Mouse (Mus musculus): ENCODE measurements at regions not wholly inside any gene's neighbourhood (a gene's known extent, or its start where the extent isn't known, plus 50 kb on each side); places are given as distances from the start of the nearest gene placed in this dataset.

DNA sequence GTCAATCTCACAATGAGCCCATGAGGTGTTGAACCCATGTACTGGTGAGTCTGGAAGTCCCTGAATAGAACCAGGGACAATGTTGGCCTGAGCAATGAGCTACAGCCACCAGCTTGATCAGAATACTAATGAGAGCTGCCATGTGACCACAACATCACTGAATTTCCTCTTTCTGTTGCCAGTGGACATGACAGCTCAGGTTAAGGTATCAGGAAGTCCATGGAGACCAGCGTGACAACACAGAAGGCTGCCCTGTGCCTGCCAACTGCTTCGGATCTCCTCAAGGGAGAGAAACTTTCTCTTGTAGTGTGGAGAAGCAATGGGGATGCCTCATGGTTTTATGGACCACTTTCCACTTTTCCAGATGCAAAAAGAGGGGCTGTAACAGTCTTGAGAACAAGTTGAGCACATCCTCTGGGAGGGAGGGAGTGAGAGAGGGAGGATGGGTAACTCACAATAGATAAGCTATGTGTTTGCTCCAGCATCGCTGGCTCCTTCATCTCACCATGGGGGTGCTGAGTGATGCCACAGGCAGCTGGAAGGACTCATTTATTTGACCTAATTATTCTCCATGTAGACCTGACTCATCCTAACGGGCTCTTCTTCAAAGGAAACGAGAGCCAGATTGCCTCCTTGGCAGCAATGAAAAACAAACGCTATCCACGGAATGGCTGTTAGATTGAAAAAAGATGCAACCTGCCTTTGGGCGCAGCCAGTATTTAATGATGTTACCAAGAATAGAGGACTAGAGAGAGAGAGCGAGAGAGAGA is 118.3 kb downstream of the Slc30a10 start:
- ATAC-seq (ENCODE audit: insufficient read depth), result no peak
- no peak for DNase-seq

DNA sequence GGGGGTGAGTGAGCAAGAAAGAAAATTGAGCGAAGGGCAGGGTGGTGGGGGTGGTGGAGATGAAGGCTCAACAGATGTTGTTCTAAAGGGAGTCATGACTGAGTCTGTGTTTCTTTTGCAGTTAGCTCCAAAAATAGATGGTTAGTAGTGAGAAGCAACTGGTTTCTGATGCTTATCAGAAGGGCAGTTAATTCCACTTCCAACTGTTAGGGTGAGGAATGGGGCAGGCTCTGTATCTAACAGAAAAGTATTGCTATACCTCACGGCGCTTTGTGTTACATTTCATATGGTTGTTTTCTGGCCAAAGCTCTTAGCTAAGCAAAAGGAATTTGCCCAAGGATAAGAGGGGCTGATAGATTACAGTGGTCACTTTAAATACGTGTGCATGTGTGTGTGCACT is 120.3 kb downstream of the Slc30a10 start:
- peak; percentile 48 for DNase-seq
- WGBS, result 40% methylated on average over 4 of the region's 4 CpGs
- H3K9me3 ChIP-seq (ENCODE audit: low read depth, low read length), result no peaks in the 10 kb centered on the region
- H3K4me3 ChIP-seq (ENCODE audit: low read depth, low read length), result no peak overlapping the region
- ATAC-seq (ENCODE audit: insufficient read depth), result no peak
- no peaks in the 10 kb centered on the region for H3K27me3 ChIP-seq (ENCODE audit: insufficient read depth, low read length)
- no peak for TF ChIP-seq CTCF (IDR thresholded peaks at IDR 0.05; ENCODE audit: low read depth)
- H3K36me3 ChIP-seq (ENCODE audit: insufficient read depth), result no peaks in the 10 kb centered on the region
- no peak overlapping the region for H3K9ac ChIP-seq
- no peak overlapping the region for H3K4me2 ChIP-seq
- H3K4me1 ChIP-seq (ENCODE audit: insufficient read depth), result no peaks in the 10 kb centered on the region; the same call in 1 of the 2 replicates
- no peak overlapping the region for H3K27ac ChIP-seq (ENCODE audit: low read depth)

More for the DNA sequence above, 118.3 kb downstream of the Slc30a10 start:
- Histone ChIP-seq H3K9me3 (ENCODE audit: low read depth, low read length) (no peaks in the 10 kb centered on the region), H3K9ac (no peak overlapping the region), H3K27me3 (ENCODE audit: insufficient read depth, low read length) (no peaks in the 10 kb centered on the region), H3K4me1 (ENCODE audit: insufficient read depth) (no peaks in the 10 kb centered on the region; the same call in 1 of the 2 replicates), H3K36me3 (ENCODE audit: insufficient read depth) (no peaks in the 10 kb centered on the region), H3K27ac (ENCODE audit: low read depth) (no peak overlapping the region), H3K4me2 (no peak overlapping the region), H3K4me3 (ENCODE audit: low read depth, low read length) (no peak overlapping the region)
- WGBS, result 51% methylated on average over 9 of the region's 9 CpGs
- no peak for TF ChIP-seq CTCF (IDR thresholded peaks at IDR 0.05; ENCODE audit: low read depth)

DNA sequence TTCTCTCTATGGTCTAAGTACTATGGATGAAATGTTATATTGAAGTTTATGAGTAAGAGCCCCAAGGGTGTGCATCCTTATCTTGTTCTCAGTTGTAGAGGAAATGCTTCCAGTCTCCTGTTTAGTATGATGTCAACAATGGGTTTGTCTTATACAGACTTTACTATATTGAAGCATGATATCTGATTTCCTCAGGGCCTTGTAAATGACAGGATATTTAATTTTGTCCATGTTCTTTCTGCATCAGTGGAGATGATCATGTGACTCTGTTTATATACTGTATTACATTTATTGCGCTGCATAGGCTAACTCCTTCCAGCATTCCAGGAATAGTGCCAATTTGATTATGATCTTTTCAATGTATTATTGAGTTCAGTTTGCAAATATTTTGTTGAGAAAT is 125.2 kb downstream of the Slc30a10 start:
- TF ChIP-seq CTCF (IDR thresholded peaks at IDR 0.05; ENCODE audit: low read depth), result no peak
- Histone ChIP-seq H3K36me3 (ENCODE audit: insufficient read depth) (no peaks in the 10 kb centered on the region), H3K4me3 (ENCODE audit: low read depth, low read length) (no peak overlapping the region), H3K4me2 (no peak overlapping the region), H3K27me3 (ENCODE audit: insufficient read depth, low read length) (no peaks in the 10 kb centered on the region), H3K9ac (no peak overlapping the region), H3K9me3 (ENCODE audit: low read depth, low read length) (no peaks in the 10 kb centered on the region), H3K27ac (ENCODE audit: low read depth) (no peak overlapping the region), H3K4me1 (ENCODE audit: insufficient read depth) (no peaks in the 10 kb centered on the region; the same call in 1 of the 2 replicates)
- WGBS, result 71% methylated on average over 1 of the region's 1 CpGs
- DNase-seq, result peak; percentile 15
- no peak for ATAC-seq (ENCODE audit: insufficient read depth)

DNA sequence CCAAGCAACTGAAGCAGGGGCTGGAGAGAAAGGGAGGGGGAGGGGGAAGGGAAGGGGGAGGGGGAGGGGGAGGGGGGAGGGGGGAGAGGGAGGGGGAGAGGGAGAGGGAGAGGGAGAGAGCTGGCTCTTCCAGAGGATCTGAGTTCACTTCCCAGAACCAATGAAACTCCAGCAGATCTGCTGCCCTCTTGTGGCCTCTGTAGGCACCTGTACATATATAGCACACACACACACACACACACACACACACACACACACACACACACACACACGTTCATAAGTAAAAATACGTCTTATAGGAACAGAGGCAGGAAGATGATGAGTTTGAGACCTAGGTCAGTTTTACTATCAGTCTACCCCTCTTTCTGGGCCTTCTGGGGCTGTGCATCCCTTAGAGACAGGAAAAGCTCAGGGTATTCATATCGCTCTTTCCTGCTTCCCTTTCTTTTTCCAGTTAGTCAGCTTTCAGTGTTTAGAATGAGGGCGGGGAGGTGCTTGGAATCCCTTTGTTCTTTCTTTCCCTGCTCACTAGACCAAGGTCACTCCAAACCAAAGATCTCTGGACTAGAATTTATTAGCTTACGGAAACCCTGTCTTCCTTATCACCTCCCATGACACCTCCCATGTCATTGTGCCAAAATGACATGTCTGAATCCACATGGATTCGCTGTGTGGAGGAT is 130.7 kb downstream of the Slc30a10 start:
- Histone ChIP-seq H3K36me3 (ENCODE audit: insufficient read depth) (no peaks in the 10 kb centered on the region), H3K4me1 (ENCODE audit: insufficient read depth) (peaks cover 5% of the 10 kb centered on the region; the same call in 1 of the 2 replicates), H3K27me3 (ENCODE audit: insufficient read depth, low read length) (no peaks in the 10 kb centered on the region), H3K4me3 (ENCODE audit: low read depth, low read length) (no peak overlapping the region), H3K4me2 (no peak overlapping the region), H3K9me3 (ENCODE audit: low read depth, low read length) (no peaks in the 10 kb centered on the region), H3K27ac (ENCODE audit: low read depth) (no peak overlapping the region), H3K9ac (no peak overlapping the region)
- WGBS, result 74% methylated on average over 6 of the region's 6 CpGs
- DNase-seq, result peak; percentile 26
- ATAC-seq (ENCODE audit: insufficient read depth), result no peak
- no peak for TF ChIP-seq CTCF (IDR thresholded peaks at IDR 0.05; ENCODE audit: low read depth)

DNA sequence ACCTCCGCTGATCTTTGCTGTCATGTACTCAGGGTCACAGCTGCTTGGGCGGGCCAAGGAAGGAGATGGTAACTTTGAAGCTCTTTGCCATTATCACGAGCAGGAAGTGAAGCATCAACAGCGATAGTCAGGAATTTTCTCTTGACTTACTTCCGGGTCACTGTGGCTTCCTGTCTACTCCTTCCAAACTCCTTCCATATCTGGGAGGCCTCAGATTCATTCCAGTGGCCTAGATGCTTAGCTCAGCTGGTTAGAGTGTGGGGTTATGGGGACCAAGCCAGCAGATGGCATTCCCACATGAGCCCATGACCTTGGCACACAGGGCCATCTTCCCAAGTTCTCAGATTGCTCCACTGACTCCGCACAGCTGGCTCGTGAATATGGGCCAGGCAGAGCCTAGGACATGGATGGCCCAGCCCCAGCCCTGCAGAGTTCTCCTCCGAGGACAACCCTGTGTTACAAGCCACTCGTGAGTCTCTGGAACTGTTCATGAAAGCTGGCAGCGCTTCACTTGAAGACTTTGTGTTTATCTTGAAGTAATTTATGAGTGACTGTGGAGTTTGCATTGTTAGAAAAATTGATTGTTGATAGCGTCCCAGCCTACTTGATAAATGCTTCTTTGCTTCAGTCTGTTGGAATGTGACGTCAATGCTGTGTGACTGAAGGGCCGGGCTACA is 133.2 kb downstream of the Slc30a10 start:
- Histone ChIP-seq H3K9ac (no peak overlapping the region), H3K27ac (ENCODE audit: low read depth) (peak overlapping the region; percentile 77), H3K4me1 (ENCODE audit: insufficient read depth) (peaks cover 5% of the 10 kb centered on the region; the same call in 1 of the 2 replicates), H3K36me3 (ENCODE audit: insufficient read depth) (no peaks in the 10 kb centered on the region), H3K4me2 (no peak overlapping the region), H3K27me3 (ENCODE audit: insufficient read depth, low read length) (no peaks in the 10 kb centered on the region), H3K4me3 (ENCODE audit: low read depth, low read length) (no peak overlapping the region), H3K9me3 (ENCODE audit: low read depth, low read length) (no peaks in the 10 kb centered on the region)
- no peak for TF ChIP-seq CTCF (IDR thresholded peaks at IDR 0.05; ENCODE audit: low read depth)
- DNase-seq (peak; percentile 78), ATAC-seq (ENCODE audit: insufficient read depth) (peak; percentile 84)
- 38% methylated on average over 13 of the region's 13 CpGs for WGBS

DNA sequence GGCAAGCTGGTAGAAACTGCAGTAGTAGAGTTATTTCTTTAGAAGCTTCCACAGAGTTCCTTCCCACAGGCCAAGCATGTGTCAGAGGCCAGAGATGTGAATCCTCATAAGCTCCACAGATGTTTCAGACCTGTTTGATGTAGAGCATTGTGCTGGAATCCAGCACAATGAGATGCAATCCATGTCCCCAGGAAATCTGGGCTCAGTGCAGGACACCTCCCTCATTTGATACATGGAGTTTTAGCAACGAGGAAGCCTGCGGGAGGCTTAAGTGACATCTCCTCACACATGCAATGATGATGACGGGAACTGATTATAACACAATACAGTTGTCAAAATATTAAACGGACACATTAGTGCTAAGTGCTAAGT is 133.7 kb downstream of the Slc30a10 start:
- Histone ChIP-seq H3K36me3 (ENCODE audit: insufficient read depth) (no peaks in the 10 kb centered on the region), H3K9me3 (ENCODE audit: low read depth, low read length) (no peaks in the 10 kb centered on the region), H3K4me3 (ENCODE audit: low read depth, low read length) (no peak overlapping the region), H3K9ac (no peak overlapping the region), H3K27me3 (ENCODE audit: insufficient read depth, low read length) (no peaks in the 10 kb centered on the region), H3K4me2 (no peak overlapping the region), H3K27ac (ENCODE audit: low read depth) (peak overlapping the region; percentile 77), H3K4me1 (ENCODE audit: insufficient read depth) (peaks cover 5% of the 10 kb centered on the region; the same call in 1 of the 2 replicates)
- DNase-seq, result peak; percentile 59
- TF ChIP-seq CTCF (IDR thresholded peaks at IDR 0.05; ENCODE audit: low read depth), result no peak
- WGBS, result 44% methylated on average over 4 of the region's 4 CpGs
- peak; percentile 29; the same call in 1 of the 2 replicates for ATAC-seq (ENCODE audit: insufficient read depth)

DNA sequence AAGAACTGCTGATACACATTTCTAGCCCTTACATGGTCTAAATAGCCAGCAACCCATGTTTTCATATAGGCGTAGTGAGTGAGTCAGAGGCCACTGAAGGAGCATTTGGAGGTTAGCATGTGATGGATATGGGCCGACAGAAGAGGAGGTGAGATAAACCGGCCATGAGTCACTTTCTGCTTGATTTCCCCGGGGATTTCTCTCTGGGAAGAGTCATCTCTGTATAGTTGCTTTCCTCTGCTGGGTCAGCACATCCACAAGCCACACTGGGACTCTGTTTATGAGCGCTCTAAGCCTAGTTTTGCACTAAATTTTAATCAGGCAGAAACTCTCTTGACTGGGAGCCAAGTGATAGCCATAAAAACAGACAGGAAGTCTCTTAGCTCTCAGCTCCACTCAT is 142.2 kb downstream of the Slc30a10 start:
- WGBS, result 60% methylated on average over 5 of the region's 5 CpGs
- ATAC-seq (ENCODE audit: insufficient read depth), result no peak
- Histone ChIP-seq H3K9ac (no peak overlapping the region), H3K27ac (ENCODE audit: low read depth) (no peak overlapping the region), H3K4me2 (no peak overlapping the region), H3K4me1 (ENCODE audit: insufficient read depth) (no peaks in the 10 kb centered on the region), H3K27me3 (ENCODE audit: insufficient read depth, low read length) (no peaks in the 10 kb centered on the region), H3K36me3 (ENCODE audit: insufficient read depth) (no peaks in the 10 kb centered on the region), H3K9me3 (ENCODE audit: low read depth, low read length) (no peaks in the 10 kb centered on the region), H3K4me3 (ENCODE audit: low read depth, low read length) (no peak overlapping the region)
- no peak for TF ChIP-seq CTCF (IDR thresholded peaks at IDR 0.05; ENCODE audit: low read depth)
- peak; percentile 20 for DNase-seq
